Mouse (Mus musculus) forebrain, embryonic 10.5 days (tissue): Measurements from ENCODE around the gene Pemt. TPM values are rescaled to one million over a fixed set of nuclear protein-coding genes. Genes with fewer than 3 reads are reported as not detected.

Source experiments
- DNase-seq: peaks from one replicate; pipeline ENCODE4 v3.0.0-alpha.2; 2017; ENCODE audit warnings: low spot score; ENCODE audit errors: extremely low spot score
- H3K27ac ChIP-seq: fragments of 300-500 bp; sonication (generic); 2 replicates; pipeline ENCODE4 v1.5.1; 2016; ENCODE audit warnings: mild to moderate bottlenecking
- H3K27me3 ChIP-seq: fragments of 300-500 bp; sonication (generic); 2 replicates; pipeline ENCODE4 v1.6.1; 2016; ENCODE audit warnings: mild to moderate bottlenecking; ENCODE audit not compliant: poor library complexity, severe bottlenecking
- H3K36me3 ChIP-seq: fragments of 300-500 bp; sonication (generic); replicated peaks from 2 replicates; pipeline ENCODE4 v1.6.1; 2016; ENCODE audit warnings: mild to moderate bottlenecking, moderate library complexity
- H3K4me1 ChIP-seq: fragments of 300-500 bp; sonication (generic); 2 replicates; pipeline ENCODE4 v1.6.1; 2016
- H3K4me3 ChIP-seq: fragments of 300-500 bp; sonication (generic); 2 replicates; pipeline ENCODE4 v1.5.1; 2016; ENCODE audit warnings: mild to moderate bottlenecking, moderate library complexity
- H3K9me3 ChIP-seq: fragments of 300-500 bp; sonication (generic); 2 replicates; pipeline ENCODE4 v1.6.1; 2016; ENCODE audit warnings: mild to moderate bottlenecking, moderate library complexity
- WGBS: fragments of 180-500 bp; shearing (Covaris S2); methylation state at CpG from one replicate; pipeline ENCODE4 v1.1.7; 2016; 5-methylcytosine and 5-hydroxymethylcytosine counted together
- polyA plus RNA-seq: library from polyadenylated mRNA; unstranded; fragments of >200 nt; fragmentation: Nextera tagmentation; extraction: Ambion mirVana; gene quantifications from 2 replicates; pipeline ENCODE4 v1.2.1, GENCODE M21; 2016

Gene Pemt
- polyA plus RNA-seq, 1 experiment from 2014 or later = 9.7 TPM

- Histone ChIP-seq H3K4me3 (no peak overlapping the region), H3K9me3 (no peaks in the 10 kb centered on the region), H3K4me1 (peaks cover 24% of the 10 kb centered on the region), H3K27ac (no peak overlapping the region), H3K36me3 (no peaks in the 10 kb centered on the region), H3K27me3 (no peaks in the 10 kb centered on the region)
- DNase-seq = no peak
- 92% methylated on average over 3 of the region's 3 CpGs for WGBS
Observed at GRCm38 (mm10) chr11:60011516-60011915, 34.8 kb downstream of the Pemt start.

DNA sequence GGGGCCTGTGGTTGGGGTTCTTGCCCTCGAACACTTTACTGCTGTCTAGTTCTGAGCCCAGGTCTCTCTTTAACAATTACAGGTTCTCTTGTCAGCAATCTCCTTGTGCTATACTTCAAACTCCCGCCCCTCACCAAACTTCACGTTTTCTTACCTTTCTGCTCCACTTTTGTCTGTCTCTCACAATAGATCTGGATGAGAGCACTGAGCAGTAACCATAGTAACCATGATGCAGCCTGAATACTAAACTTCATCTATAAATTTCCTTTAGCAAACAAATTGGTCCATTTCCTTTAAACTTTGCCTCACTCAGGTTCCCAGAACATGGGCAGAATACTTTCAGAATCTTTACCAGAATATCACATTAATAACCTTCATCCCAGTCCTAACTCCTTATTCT lies 36.8 kb downstream of the Pemt start:
- H3K36me3 ChIP-seq = no peaks in the 10 kb centered on the region
- peaks cover 28% of the 10 kb centered on the region for H3K4me1 ChIP-seq
- DNase-seq = no peak
- no peak overlapping the region; the same call in 1 of the 2 replicates for H3K27ac ChIP-seq
- 68% methylated on average over 3 of the region's 3 CpGs for WGBS
- no peak overlapping the region for H3K4me3 ChIP-seq
- H3K27me3 ChIP-seq = no peaks in the 10 kb centered on the region
- H3K9me3 ChIP-seq = no peaks in the 10 kb centered on the region

- H3K27ac ChIP-seq = no peak overlapping the region
- DNase-seq = no peak
- no peaks in the 10 kb centered on the region for H3K27me3 ChIP-seq
- no peak overlapping the region for H3K4me3 ChIP-seq
- H3K36me3 ChIP-seq = no peaks in the 10 kb centered on the region
- 89% methylated on average over 3 of the region's 3 CpGs for WGBS
- H3K9me3 ChIP-seq = no peaks in the 10 kb centered on the region
- peaks cover 26% of the 10 kb centered on the region for H3K4me1 ChIP-seq
Observed at GRCm38 (mm10) chr11:60005866-60006265, 40.4 kb downstream of the Pemt start.

DNA sequence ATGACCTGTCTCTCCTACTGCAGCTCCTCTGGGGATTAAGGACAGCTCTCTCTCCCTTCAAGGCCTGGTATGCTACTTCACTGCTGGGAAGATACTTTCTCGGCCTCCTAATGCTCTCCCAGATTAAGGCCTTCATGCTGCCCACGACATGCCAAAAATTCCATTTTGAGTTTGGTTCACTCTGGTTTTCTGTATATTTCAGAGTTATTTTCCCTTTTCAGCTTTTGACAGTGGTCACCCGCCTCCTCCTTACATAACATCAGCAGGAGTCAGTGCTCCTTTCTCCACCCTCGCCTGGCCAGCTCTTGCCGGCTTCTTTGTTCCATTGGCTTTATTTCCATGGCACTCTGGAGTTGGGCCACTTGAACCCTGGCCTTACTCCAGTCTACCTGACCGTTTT lies 41.6 kb downstream of the Pemt start:
- Histone ChIP-seq H3K9me3 (no peaks in the 10 kb centered on the region), H3K4me3 (no peak overlapping the region), H3K27ac (no peak overlapping the region; the same call in 1 of the 2 replicates), H3K4me1 (peaks cover 18% of the 10 kb centered on the region), H3K36me3 (no peaks in the 10 kb centered on the region), H3K27me3 (no peaks in the 10 kb centered on the region)
- no peak for DNase-seq
- WGBS = 70% methylated on average over 6 of the region's 6 CpGs

DNA sequence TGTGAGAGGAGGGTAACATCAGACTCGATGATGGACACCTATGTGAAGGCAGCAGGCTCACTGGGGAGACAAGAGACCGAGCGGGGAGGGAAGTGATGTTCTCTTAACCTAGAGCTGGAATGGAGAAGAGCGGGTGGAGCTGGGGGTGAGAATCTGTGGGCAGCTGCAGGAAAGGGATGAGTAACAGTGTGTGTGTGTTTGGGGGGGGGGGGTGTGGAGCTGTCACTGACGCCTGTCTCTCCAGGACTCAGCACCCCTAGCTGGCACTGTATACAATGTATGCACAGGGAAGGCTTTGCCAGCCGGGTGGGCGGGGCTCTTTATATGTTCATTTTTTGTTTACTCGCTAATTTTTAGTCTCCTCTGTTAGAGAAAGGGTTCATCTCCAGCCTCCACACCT lies 42.5 kb downstream of the Pemt start:
- DNase-seq = no peak
- WGBS = 88% methylated on average over 8 of the region's 8 CpGs
- no peaks in the 10 kb centered on the region for H3K27me3 ChIP-seq
- H3K4me3 ChIP-seq = no peak overlapping the region
- H3K27ac ChIP-seq = no peak overlapping the region
- no peaks in the 10 kb centered on the region for H3K36me3 ChIP-seq
- H3K9me3 ChIP-seq = no peaks in the 10 kb centered on the region
- H3K4me1 ChIP-seq = peaks cover 9% of the 10 kb centered on the region

DNA sequence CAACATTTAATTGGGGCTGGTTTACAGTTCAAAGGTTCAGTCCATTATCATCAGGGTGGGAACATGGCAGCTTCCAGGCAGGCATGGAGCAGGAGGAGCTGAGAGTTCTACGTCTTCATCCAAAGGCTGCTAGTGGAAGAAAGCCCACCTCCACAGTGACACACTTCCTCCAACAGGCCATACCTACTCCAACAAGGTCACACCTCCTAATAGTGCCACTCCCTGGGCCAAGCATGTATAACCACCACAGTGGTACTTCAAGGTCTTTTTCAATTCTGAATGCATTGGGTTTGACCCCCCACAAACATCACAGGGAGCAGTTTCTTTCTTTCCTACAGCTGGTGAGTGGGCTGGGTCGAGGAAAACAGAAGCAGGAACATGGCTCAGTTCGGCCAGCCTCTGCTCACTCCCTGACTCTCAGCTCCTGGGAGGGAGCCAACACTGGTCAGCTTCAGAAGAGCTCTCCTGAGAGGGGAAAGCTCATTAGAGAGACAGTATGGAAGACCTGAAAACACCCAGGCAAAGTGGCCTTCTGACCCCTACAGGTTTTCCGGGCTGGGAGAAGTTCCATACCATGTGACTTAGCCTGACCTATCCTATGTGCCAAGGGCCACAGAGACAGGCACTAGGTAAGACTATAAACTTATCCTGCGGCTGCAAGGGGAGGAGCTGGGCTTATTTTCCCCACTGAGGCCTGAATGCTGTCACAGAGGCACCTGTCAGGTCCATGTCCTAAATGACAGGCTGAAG lies 44.9 kb downstream of the Pemt start:
- Histone ChIP-seq H3K27ac (no peak overlapping the region), H3K4me3 (no peak overlapping the region), H3K4me1 (peaks cover 8% of the 10 kb centered on the region), H3K36me3 (no peaks in the 10 kb centered on the region), H3K27me3 (no peaks in the 10 kb centered on the region), H3K9me3 (no peaks in the 10 kb centered on the region)
- DNase-seq = no peak
- 88% methylated on average over 5 of the region's 5 CpGs for WGBS

DNA sequence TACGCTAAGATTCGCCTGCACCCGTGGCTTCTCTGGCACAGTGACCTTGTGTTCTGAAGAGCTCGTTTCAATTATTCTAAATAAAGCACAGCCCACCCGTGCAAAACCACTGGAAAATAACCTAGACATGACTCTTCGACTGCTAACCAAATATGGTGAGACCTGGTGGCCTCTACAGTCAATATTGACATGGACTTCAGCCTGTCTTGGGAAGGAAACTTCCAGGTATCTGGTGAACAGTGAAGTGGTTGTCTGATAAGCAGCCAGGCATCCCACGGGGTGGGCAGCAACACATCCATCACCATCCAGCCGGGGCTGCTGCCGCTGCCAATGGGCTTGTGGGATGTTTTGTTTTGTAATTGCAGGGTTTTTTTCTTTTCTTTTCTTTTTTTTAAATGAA lies 52.0 kb downstream of the Pemt start:
- no peak for DNase-seq
- no peak overlapping the region for H3K4me3 ChIP-seq
- H3K27me3 ChIP-seq = no peaks in the 10 kb centered on the region
- no peak overlapping the region for H3K27ac ChIP-seq
- no peaks in the 10 kb centered on the region for H3K9me3 ChIP-seq
- no peaks in the 10 kb centered on the region for H3K4me1 ChIP-seq
- 87% methylated on average over 9 of the region's 9 CpGs for WGBS
- H3K36me3 ChIP-seq = no peaks in the 10 kb centered on the region

GRCm38 (mm10) chr11:59991365-59991764 lies 54.9 kb downstream of the Pemt start:
- Histone ChIP-seq H3K27me3 (no peaks in the 10 kb centered on the region), H3K9me3 (no peaks in the 10 kb centered on the region), H3K36me3 (no peaks in the 10 kb centered on the region), H3K27ac (no peak overlapping the region), H3K4me1 (no peaks in the 10 kb centered on the region), H3K4me3 (no peak overlapping the region)
- 78% methylated on average over 8 of the region's 8 CpGs for WGBS
- no peak for DNase-seq

DNA sequence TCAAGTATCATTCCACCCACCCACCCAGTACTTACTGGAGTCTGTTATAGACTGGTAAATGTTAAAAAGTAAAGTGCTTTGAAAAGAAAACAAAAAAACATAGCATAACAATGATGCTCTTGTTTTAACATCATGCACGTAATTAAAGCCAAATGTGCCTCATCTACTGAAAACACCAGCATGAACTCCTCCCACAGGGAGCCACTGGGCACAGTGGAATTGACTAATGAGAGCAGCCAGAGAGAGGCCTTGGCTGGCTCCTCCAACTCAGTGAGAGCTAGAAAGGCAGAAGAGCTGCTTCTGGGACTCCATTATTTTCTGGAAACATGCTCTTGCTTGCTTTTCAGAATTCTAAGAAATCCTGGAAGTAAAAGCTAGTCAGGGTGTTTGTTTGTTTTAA lies 56.9 kb downstream of the Pemt start:
- no peaks in the 10 kb centered on the region for H3K9me3 ChIP-seq
- DNase-seq = no peak
- no peak overlapping the region for H3K27ac ChIP-seq
- no peak overlapping the region for H3K4me3 ChIP-seq
- no peaks in the 10 kb centered on the region for H3K36me3 ChIP-seq
- H3K27me3 ChIP-seq = no peaks in the 10 kb centered on the region
- 83% methylated on average over 1 of the region's 1 CpGs for WGBS
- H3K4me1 ChIP-seq = no peaks in the 10 kb centered on the region

DNA sequence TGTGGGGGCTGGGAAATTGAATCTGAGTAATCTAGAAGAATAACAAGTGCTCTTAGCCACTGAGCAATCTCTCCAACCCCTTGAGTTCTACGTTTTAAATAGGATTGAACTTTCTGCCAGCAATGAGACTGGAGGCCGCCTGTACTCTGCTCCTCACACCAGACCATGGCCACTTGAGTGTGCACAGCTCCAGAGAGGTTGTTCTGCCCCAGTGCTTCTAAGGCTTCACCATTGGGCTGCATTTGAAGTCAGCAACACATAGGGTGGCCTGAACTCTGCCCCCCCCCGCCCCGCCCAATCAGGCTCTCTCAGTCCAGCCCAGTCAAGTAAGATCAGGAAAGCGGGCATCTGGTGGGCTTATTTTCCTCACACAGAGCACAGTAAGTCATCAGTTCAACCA lies 68.5 kb downstream of the Pemt start:
- no peaks in the 10 kb centered on the region; the same call in 1 of the 2 replicates for H3K27me3 ChIP-seq
- H3K36me3 ChIP-seq = no peaks in the 10 kb centered on the region
- no peak for DNase-seq
- no peak overlapping the region for H3K4me3 ChIP-seq
- H3K9me3 ChIP-seq = no peaks in the 10 kb centered on the region
- 81% methylated on average over 5 of the region's 5 CpGs for WGBS
- peaks cover 30% of the 10 kb centered on the region for H3K4me1 ChIP-seq
- 0 out of 2 replicates have a peak overlapping the region, but pooled peaks have one; percentile 3 for H3K27ac ChIP-seq

DNA sequence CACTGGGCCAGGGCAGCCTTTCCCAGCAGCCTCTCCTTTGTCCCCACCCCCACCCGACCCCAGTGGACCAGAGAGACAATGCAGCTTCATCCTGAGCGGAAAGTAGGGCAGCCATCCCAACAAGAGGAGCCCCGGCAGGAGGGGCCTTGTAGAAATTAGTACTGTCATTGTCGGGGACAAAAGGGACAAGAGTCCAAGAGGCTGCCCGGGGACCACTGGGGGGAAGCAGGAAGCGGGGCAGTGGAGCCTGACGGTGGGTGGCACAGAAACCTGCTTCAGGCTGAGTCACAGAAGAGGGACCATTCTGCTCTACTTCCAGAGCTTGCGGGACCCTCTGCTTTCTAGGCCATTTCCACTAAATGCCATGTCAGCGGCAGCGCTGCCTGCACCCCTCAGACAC lies 71.0 kb downstream of the Pemt start:
- no peak overlapping the region for H3K4me3 ChIP-seq
- H3K27me3 ChIP-seq = no peaks in the 10 kb centered on the region; the same call in 1 of the 2 replicates
- no peaks in the 10 kb centered on the region for H3K9me3 ChIP-seq
- H3K27ac ChIP-seq = peak overlapping the region; percentile 53; the same call in 1 of the 2 replicates
- no peak for DNase-seq
- 24% methylated on average over 10 of the region's 10 CpGs for WGBS
- no peaks in the 10 kb centered on the region for H3K36me3 ChIP-seq
- peaks cover 41% of the 10 kb centered on the region for H3K4me1 ChIP-seq

- Histone ChIP-seq H3K9me3 (no peaks in the 10 kb centered on the region), H3K4me1 (peaks cover 43% of the 10 kb centered on the region), H3K27me3 (no peaks in the 10 kb centered on the region; the same call in 1 of the 2 replicates), H3K36me3 (no peaks in the 10 kb centered on the region), H3K4me3 (no peak overlapping the region), H3K27ac (no peak overlapping the region)
- no peak for DNase-seq
- 79% methylated on average over 5 of the region's 5 CpGs for WGBS
Observed at GRCm38 (mm10) chr11:59973389-59973788, 72.9 kb downstream of the Pemt start.

GRCm38 (mm10) chr11:59971691-59972090 lies 74.6 kb downstream of the Pemt start:
- Histone ChIP-seq H3K27ac (no peak overlapping the region), H3K36me3 (no peaks in the 10 kb centered on the region), H3K27me3 (no peaks in the 10 kb centered on the region; the same call in 1 of the 2 replicates), H3K4me1 (peaks cover 43% of the 10 kb centered on the region), H3K4me3 (no peak overlapping the region), H3K9me3 (no peaks in the 10 kb centered on the region)
- WGBS = 59% methylated on average over 2 of the region's 2 CpGs
- DNase-seq = no peak
